Mouse (Mus musculus): ENCODE measurements around the gene Prkg1. TPM values are rescaled to one million over a fixed set of nuclear protein-coding genes. Genes with fewer than 3 reads are reported as not detected.
"Not testable (repeated sequence)": the region's sequence is repeated elsewhere in the genome, so short reads cannot be mapped to it uniquely, and the experiment has no call there.

Gene Prkg1
- polyA plus RNA-seq, 1 experiment, result 82.5 TPM

GRCm38 (mm10) chr19:31370106-31370505 is 394.7 kb downstream of the Prkg1 start:
- Histone ChIP-seq H3K4me1 (ENCODE audit: control insufficient read depth, insufficient read depth, low read length) (no peaks in the 10 kb centered on the region), H3K36me3 (ENCODE audit: control insufficient read depth, insufficient read depth, low read length) (no peaks in the 10 kb centered on the region), H3K27me3 (ENCODE audit: control insufficient read depth, insufficient read depth, low read length) (no peaks in the 10 kb centered on the region), H3K4me3 (ENCODE audit: control insufficient read depth, low read depth, low read length) (no peak overlapping the region), H3K27ac (ENCODE audit: control insufficient read depth, insufficient read depth, low read depth, low read length) (no peak overlapping the region)
- TF ChIP-seq POLR2A (IDR thresholded peaks at IDR 0.05; ENCODE audit: control insufficient read depth, low read depth, low read length) (no peak), CTCF (IDR thresholded peaks at IDR 0.05; ENCODE audit: control insufficient read depth, insufficient read depth, insufficient replicate concordance, low read depth, low read length) (no peak)

GRCm38 (mm10) chr19:31369116-31369515 is 395.7 kb downstream of the Prkg1 start:
- Histone ChIP-seq H3K36me3 (ENCODE audit: control insufficient read depth, insufficient read depth, low read length) (no peaks in the 10 kb centered on the region), H3K27me3 (ENCODE audit: control insufficient read depth, insufficient read depth, low read length) (no peaks in the 10 kb centered on the region), H3K4me3 (ENCODE audit: control insufficient read depth, low read depth, low read length) (no peak overlapping the region), H3K27ac (ENCODE audit: control insufficient read depth, insufficient read depth, low read depth, low read length) (no peak overlapping the region), H3K4me1 (ENCODE audit: control insufficient read depth, insufficient read depth, low read length) (no peaks in the 10 kb centered on the region)
- TF ChIP-seq CTCF (IDR thresholded peaks at IDR 0.05; ENCODE audit: control insufficient read depth, insufficient read depth, insufficient replicate concordance, low read depth, low read length) (no peak), POLR2A (IDR thresholded peaks at IDR 0.05; ENCODE audit: control insufficient read depth, low read depth, low read length) (no peak)

GRCm38 (mm10) chr19:31362051-31362450 is 402.8 kb downstream of the Prkg1 start:
- Histone ChIP-seq H3K4me1 (ENCODE audit: control insufficient read depth, insufficient read depth, low read length) (no peaks in the 10 kb centered on the region), H3K27ac (ENCODE audit: control insufficient read depth, insufficient read depth, low read depth, low read length) (no peak overlapping the region), H3K36me3 (ENCODE audit: control insufficient read depth, insufficient read depth, low read length) (no peaks in the 10 kb centered on the region), H3K4me3 (ENCODE audit: control insufficient read depth, low read depth, low read length) (no peak overlapping the region), H3K27me3 (ENCODE audit: control insufficient read depth, insufficient read depth, low read length) (no peaks in the 10 kb centered on the region)
- TF ChIP-seq CTCF (IDR thresholded peaks at IDR 0.05; ENCODE audit: control insufficient read depth, insufficient read depth, insufficient replicate concordance, low read depth, low read length) (no peak), POLR2A (IDR thresholded peaks at IDR 0.05; ENCODE audit: control insufficient read depth, low read depth, low read length) (no peak)

GRCm38 (mm10) chr19:31361575-31361974 is 403.3 kb downstream of the Prkg1 start:
- H3K27me3 ChIP-seq (ENCODE audit: control insufficient read depth, insufficient read depth, low read length), result no peaks in the 10 kb centered on the region
- no peak for TF ChIP-seq POLR2A (IDR thresholded peaks at IDR 0.05; ENCODE audit: control insufficient read depth, low read depth, low read length)
- no peak for TF ChIP-seq CTCF (IDR thresholded peaks at IDR 0.05; ENCODE audit: control insufficient read depth, insufficient read depth, insufficient replicate concordance, low read depth, low read length)
- H3K27ac ChIP-seq (ENCODE audit: control insufficient read depth, insufficient read depth, low read depth, low read length), result no peak overlapping the region
- no peaks in the 10 kb centered on the region for H3K4me1 ChIP-seq (ENCODE audit: control insufficient read depth, insufficient read depth, low read length)
- H3K36me3 ChIP-seq (ENCODE audit: control insufficient read depth, insufficient read depth, low read length), result no peaks in the 10 kb centered on the region
- H3K4me3 ChIP-seq (ENCODE audit: control insufficient read depth, low read depth, low read length), result no peak overlapping the region

- H3K27ac ChIP-seq (ENCODE audit: control insufficient read depth, insufficient read depth, low read depth, low read length), result no peak overlapping the region
- no peaks in the 10 kb centered on the region for H3K36me3 ChIP-seq (ENCODE audit: control insufficient read depth, insufficient read depth, low read length)
- TF ChIP-seq CTCF (IDR thresholded peaks at IDR 0.05; ENCODE audit: control insufficient read depth, insufficient read depth, insufficient replicate concordance, low read depth, low read length), result no peak
- TF ChIP-seq POLR2A (IDR thresholded peaks at IDR 0.05; ENCODE audit: control insufficient read depth, low read depth, low read length), result no peak
- no peaks in the 10 kb centered on the region for H3K4me1 ChIP-seq (ENCODE audit: control insufficient read depth, insufficient read depth, low read length)
- H3K4me3 ChIP-seq (ENCODE audit: control insufficient read depth, low read depth, low read length), result no peak overlapping the region
- H3K27me3 ChIP-seq (ENCODE audit: control insufficient read depth, insufficient read depth, low read length), result no peaks in the 10 kb centered on the region
Measured at GRCm38 (mm10) chr19:31361161-31361560, 403.7 kb downstream of the Prkg1 start.

GRCm38 (mm10) chr19:31354959-31355358 is 409.9 kb downstream of the Prkg1 start:
- no peaks in the 10 kb centered on the region for H3K4me1 ChIP-seq (ENCODE audit: control insufficient read depth, insufficient read depth, low read length)
- TF ChIP-seq POLR2A (IDR thresholded peaks at IDR 0.05; ENCODE audit: control insufficient read depth, low read depth, low read length) (no peak), CTCF (IDR thresholded peaks at IDR 0.05; ENCODE audit: control insufficient read depth, insufficient read depth, insufficient replicate concordance, low read depth, low read length) (no peak)
- no peak overlapping the region for H3K27ac ChIP-seq (ENCODE audit: control insufficient read depth, insufficient read depth, low read depth, low read length)
- no peak overlapping the region for H3K4me3 ChIP-seq (ENCODE audit: control insufficient read depth, low read depth, low read length)
- H3K36me3 ChIP-seq (ENCODE audit: control insufficient read depth, insufficient read depth, low read length), result no peaks in the 10 kb centered on the region
- no peaks in the 10 kb centered on the region for H3K27me3 ChIP-seq (ENCODE audit: control insufficient read depth, insufficient read depth, low read length)

- not testable (repeated sequence) for H3K4me1 ChIP-seq (ENCODE audit: control insufficient read depth, insufficient read depth, low read length); H3K36me3 ChIP-seq (ENCODE audit: control insufficient read depth, insufficient read depth, low read length); H3K27me3 ChIP-seq (ENCODE audit: control insufficient read depth, insufficient read depth, low read length); H3K27ac ChIP-seq (ENCODE audit: control insufficient read depth, insufficient read depth, low read depth, low read length); H3K4me3 ChIP-seq (ENCODE audit: control insufficient read depth, low read depth, low read length)
Measured at GRCm38 (mm10) chr19:31352784-31353183, 412.0 kb downstream of the Prkg1 start.

GRCm38 (mm10) chr19:31351796-31352195 is 413.0 kb downstream of the Prkg1 start:
- no peak overlapping the region for H3K27ac ChIP-seq (ENCODE audit: control insufficient read depth, insufficient read depth, low read depth, low read length)
- no peaks in the 10 kb centered on the region for H3K36me3 ChIP-seq (ENCODE audit: control insufficient read depth, insufficient read depth, low read length)
- no peaks in the 10 kb centered on the region for H3K27me3 ChIP-seq (ENCODE audit: control insufficient read depth, insufficient read depth, low read length)
- no peak overlapping the region for H3K4me3 ChIP-seq (ENCODE audit: control insufficient read depth, low read depth, low read length)
- H3K4me1 ChIP-seq (ENCODE audit: control insufficient read depth, insufficient read depth, low read length), result no peaks in the 10 kb centered on the region
- no peak for TF ChIP-seq CTCF (IDR thresholded peaks at IDR 0.05; ENCODE audit: control insufficient read depth, insufficient read depth, insufficient replicate concordance, low read depth, low read length)
- TF ChIP-seq POLR2A (IDR thresholded peaks at IDR 0.05; ENCODE audit: control insufficient read depth, low read depth, low read length), result no peak
